Mouse (Mus musculus) right cerebral cortex, postnatal 14 days (tissue): ENCODE data around the gene Ttc12.

Experiments
- DNase-seq: peaks from one replicate; pipeline ENCODE4 v3.0.0; 2022

Gene Ttc12

DNA sequence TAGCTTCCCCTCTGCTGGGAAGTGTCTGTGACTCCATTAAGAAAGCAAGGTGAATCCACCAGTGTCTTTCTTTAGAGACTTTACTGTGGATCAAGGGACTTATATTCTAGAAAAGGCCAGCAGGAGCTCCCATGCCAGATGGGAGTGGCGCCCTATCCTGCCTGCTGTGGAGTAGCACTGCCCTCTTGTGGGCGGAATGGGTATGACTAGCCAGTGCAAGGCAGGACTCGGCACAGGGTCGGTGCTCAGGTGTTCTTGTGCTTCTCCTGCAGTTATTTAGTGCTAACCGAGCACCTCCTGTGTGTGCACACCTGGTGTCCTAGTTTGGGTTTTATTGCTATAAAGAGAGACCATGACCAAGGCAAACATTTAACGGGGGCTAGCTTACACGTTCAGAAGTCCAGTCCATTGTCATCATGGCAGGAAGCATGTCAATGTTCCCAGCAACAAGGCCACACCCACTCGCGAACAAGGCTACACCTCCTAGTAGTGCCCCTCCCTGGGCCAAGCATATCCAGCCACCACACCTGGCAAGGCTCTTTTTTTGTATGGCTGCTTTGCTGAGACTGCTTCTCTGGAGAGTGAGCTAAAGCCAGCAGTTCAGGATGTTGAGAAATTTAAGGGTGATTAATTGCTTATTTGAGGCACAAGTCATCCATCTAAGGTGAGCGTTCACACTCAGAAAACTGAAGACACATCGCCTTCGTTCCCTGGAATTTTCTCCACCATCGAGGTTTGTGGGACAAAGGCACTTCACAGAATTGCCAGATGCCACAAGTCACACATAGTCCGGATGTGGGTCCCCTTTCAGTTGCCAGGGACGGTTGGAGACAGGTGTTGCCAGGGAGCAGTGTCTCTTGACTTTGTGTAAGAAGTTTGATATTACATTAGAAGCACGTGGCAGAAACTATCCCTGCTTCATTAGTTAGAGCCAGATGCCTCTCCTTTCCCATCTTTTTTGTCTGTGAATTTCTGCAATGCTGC lies 3.2 kb upstream of the Ttc12 start:
- DNase-seq: peak; percentile 81

DNA sequence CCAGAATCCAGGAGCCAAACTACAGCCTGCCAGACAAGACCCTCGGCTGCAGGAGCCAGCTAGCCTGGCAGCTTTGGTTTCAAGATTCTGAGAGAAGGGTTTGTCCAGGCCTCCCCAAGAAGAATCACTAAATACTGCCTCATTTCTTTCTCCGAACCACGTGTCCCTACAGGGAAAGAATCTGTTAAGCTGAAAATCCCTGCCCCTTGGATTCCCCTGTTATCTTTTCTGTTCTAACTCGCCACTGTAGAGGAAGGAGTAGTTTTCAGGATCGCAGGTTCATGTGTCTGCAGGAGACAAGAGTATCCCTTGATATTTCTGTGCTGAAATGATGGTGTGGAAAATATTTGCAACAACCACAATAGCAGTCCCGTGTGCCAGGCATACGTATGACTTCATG lies 2.2 kb upstream of the Ttc12 start:
- DNase-seq: no peak

DNA sequence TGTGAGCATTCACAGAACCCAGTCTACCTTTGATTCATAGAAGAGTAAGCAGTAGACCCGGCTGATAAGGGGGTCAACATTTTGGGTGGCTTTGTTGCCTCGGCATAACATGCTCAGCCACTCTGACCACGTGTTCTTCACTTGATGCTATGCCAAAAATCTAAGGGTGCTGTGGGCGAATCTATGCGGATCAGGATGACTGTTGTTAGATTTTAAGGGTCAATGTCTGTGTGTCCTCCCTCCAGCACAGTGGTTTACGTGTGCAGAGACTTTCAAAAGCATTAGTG lies 1.6 kb upstream of the Ttc12 start:
- DNase-seq: no peak

DNA sequence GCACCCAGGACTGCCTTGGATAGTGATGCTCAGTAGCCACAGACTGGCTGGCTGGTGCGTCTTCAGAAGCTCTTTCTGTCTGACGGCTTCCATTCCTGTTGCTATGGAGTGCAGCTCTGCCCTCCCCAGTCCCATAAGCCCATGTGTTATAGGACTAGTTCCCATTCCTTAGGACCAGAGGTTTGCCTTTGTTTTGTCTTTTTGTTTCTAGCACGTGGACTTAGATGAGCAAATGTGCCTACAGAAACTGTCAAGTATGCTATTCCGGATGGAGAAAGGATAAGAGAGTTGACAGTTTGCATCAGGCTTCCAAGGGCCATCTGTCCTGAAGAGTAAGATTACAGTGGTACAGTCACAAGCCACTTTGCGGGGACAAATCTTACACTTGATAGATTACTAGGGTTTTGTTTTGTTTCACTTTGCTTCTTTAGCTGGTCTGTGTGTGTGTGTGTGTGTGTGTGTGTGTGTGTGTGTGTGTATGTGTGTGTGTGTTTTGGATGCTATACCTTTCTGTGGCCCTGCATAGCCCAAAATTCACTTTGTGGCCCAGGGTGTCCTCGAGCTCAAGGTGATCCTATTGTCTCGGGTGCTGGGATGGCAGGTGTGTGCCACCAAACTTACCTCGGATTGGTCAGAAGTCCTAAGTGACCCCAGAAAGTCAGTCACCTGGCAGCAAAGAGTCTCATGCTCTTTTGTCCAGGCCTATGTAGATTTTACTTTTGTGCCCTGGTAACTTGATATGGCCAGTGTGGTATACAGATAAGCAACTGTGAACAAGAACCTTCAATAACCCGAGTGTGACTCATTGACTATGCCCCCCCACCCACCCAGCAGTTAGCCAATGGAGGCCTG lies 1.0 kb upstream of the Ttc12 start:
- DNase-seq: no peak

DNA sequence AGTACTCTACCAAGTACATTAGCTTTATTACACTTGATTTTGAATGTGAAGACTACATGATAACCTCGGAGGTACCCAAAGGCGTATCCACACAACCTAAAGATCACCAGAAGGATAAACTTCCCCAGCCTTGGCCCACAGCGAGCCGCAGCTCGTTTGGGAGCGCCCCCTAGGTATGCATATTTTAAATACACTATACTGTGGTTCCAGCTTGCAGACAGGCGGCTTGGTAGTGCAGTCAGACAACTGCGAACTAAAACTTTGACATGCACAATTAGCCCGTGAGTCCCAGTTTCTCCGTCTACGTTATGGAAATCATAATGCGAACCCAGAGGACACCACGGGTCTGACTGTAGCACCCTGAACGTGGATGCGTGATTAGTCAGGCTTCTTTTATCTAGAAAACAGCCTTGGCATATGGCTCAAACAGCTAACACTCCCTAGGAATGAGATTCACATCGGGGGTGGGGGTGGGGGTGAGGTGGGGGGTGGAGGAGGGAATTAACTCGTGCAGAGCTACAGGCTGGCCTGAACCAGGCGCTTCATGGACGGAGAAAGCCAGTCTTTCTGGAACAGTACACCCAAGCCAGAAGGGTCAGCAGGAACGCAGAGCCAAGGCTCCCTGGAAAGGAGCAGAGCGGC lies 654 bp downstream of the Ttc12 start:
- DNase-seq: no peak

DNA sequence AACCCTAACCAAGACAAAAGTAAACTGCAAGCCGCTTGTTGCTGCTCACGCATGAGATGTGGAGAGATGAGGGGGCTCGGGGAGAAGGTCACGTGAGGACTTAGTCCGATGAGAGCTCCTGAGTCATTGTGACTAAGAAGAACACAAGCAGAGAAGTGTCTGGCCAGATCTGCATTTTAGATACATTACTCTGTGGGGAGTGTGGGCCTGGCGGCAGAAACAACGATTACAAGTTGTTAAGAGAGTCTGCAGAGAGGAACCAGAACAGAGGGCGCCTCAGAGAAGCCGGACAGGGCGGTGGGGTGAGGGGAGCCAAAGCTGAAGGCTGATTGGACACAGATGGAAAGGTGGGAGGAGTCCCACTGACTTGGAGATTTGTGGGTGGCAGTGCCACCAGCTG lies 2.7 kb downstream of the Ttc12 start:
- no peak for DNase-seq

DNA sequence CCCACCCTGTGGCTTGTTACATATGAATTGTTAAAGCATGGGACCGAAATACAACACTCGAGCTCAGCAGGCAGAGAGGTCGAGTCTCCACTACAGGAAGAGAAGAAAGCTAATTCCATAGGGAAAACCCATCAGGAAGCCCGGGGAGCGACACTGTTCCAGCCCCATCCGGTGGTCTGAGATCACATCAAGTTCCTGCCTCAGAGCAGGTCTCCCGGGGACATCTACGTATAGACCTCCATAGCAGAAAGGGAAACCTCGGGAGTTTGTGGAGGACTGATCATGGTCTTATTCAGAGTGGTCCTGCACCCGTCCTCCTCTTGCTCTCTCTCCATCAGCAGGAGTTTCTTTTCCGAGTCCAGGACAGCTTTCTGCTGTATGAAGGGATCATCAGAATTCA lies 13.9 kb downstream of the Ttc12 start:
- no peak for DNase-seq

DNA sequence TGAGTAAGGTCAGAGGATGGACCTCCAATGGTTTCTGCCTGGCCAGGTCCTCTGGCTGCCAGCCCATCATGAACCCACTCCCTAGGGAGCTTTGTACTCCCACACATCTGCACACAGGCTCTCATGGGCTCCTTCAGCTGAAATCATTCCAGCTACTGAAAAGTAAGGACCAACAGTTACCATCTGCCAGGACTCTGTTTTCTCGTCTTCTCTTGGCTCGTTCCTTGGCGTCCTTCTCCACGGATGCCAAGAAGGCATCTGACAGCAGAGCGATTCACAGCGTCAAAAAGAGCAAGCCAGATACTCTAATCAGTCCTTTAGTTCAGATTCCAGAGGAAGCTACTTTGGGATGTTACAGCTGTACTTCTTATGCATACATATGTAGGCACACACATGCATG lies 15.1 kb downstream of the Ttc12 start:
- no peak for DNase-seq

DNA sequence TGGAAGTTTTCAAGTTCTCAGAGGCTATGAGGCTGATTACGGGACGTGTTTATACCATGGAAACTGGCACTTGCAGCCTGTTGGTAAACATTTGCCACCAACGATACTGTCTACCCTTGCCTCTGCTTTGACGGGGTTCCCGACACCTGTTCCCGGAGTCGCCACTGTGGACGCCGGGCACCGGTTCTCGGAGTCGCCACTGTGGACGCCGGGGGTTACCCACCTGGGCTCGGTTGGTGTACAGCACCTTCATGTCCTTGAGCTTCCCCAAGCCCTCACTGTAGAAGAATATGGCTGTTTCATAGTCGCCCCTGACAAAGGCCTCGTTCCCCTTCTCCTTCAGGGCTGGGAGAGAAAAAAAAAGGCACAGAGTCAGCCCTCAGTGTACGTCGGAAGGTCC lies 16.0 kb downstream of the Ttc12 start:
- no peak for DNase-seq

DNA sequence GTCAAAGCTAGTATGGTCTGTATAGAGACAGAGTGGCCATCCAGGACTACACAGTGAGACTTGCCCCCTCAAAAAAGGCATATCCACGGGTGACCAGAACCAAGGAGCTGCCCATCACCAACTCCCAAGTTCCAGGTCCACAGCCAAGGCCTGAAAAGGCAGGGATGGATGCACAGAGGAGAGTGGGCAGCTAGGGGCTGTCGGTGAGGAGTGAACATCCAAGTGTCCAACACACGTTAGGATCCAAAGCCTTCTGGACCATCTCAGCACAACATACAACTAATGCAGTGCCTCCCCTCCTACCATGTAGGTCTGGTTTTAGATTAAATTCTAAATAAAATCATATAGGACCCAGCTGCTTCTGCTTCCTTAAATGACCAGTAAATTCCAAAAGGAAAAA lies 29.9 kb downstream of the Ttc12 start:
- no peak for DNase-seq

DNA sequence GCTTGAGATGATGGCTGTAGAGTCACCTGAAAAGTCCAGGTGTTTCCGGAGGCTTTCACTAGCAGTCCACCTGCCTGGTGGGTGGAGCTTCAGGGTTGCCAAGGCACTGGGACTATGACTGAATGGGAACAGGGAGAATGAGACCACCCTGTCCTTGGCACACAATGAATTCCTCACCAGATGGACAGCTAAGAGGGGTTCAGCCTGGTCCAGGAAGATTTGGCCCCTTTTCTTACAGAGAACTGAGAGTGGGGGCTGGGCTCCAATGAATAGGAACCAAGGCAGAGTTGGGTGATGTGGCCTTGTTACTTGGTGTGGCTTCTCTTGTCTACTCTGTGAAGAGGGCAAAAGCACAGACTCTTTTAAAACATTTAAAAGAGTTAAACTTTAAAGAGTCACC lies 33.6 kb downstream of the Ttc12 start:
- no peak for DNase-seq

DNA sequence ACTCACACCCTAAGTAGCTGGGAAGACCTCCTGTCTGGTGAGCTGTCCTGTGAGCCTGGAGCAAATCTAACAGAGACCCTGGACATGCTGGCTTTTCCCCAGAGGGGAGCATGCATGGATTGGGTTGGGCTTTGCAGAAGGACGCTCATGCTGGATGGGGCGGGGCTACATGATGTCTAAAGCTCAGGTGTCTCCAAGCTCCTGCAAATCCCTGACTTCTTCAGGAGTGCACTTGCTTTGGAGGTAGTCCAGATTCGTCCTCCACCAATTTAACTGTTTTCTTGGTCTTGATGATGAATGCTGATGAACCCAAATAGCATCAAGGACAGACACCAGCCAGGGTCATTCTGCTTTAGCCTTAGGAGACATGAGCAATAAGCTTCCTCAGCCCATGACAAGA lies 35.5 kb downstream of the Ttc12 start:
- no peak for DNase-seq

DNA sequence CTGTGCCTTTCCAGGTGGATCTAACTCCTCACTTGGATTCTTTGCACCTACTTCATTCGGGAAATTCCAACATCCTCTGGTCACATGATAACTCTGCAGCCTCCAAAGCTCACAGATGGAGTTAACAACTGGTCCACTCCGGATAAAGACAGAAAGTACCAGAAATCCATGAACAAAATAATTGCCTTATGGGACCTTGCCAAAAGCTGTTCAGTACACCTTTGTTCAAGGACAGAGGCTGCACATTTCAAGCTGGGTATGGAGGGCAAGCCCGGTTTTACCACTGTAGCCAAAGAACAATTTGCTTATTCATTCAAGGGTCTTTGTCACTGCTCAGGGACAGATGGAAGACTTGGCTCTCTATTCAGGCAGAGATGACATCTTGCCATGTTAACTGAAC lies 43.4 kb downstream of the Ttc12 start:
- DNase-seq: no peak

DNA sequence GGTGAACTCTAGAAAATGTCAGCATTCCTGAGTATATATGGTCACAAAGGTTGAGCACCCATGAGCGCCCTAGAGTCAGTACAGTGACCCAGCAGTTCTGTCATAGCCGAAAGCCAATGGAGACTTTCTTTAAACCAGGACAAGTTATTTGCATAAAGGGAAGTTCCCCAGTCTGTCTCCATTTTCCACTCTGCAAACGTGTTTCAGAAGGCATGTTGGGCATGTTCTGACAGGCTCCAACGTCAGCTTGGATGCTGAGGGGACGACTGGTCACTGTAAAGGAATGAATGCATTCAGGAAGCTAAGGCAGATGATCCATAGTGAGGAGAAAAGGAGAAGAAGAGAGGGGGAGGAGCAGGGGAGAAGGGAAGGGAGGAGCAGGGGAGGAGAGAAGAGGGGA lies 58.5 kb downstream of the Ttc12 start:
- DNase-seq: no peak

DNA sequence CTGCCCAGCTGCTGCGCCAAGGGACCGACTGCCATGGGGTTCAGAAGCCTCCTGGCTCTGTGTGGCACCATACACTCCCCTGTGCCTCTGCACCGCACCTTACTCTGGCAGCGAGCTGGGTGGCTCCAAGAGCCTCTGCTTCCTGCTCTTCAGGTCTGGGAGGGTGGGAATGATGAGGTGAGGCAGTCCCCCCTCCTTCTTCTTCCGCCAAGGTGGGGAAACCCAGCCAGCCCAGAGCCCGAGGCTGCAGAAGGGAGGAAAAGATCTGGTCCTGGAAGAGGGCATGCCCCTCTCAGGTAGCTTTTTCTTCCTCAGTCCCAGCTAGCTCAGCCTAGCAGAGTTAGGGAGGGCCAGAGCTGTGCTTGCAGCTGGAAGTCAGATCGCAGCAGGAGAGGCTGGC lies 59.1 kb downstream of the Ttc12 start, which contains the start of gene Ankk1:
Gene Ankk1, minus strand, starts transcription at position 101 of the 400 bp plus-strand sequence.
- DNase-seq: no peak

DNA sequence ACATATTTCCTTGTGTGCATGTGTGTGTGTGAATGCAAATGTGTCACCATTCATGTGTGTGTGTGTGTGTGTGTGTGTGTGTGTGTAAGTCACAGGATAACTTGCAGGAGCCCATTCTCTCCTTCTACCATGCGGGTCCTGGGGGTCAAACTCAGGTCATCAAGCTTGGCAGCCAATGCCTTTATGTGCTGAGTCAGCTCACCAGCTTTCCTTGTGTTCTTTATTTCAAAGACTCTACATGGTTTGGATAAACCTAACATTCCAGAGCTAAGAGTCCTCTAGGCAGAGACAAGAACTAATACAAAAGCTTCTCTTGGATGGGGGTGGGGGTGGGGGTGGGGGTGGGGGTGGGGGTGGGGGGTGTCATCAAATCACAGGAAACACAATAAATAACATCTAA lies 60.4 kb downstream of the Ttc12 start:
- no peak for DNase-seq

DNA sequence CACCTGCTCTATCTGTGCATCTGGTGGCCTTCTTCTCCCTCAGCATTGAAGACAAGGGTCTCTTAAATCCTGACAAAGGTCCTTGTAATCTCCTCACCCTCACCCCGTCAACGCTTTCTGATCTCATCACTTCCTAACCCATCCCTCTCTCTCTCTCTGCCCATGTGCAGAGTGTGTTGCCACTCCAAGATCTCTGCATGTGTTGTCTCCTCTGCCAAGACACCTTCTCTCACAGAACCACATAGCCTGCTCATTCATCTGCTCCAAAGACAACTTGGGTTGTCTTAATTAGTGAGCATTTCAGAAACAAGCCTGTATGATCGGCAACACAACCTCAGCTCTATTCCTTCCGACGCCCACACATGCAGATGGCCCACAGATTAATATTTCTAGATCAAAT lies 62.2 kb downstream of the Ttc12 start:
- no peak for DNase-seq

DNA sequence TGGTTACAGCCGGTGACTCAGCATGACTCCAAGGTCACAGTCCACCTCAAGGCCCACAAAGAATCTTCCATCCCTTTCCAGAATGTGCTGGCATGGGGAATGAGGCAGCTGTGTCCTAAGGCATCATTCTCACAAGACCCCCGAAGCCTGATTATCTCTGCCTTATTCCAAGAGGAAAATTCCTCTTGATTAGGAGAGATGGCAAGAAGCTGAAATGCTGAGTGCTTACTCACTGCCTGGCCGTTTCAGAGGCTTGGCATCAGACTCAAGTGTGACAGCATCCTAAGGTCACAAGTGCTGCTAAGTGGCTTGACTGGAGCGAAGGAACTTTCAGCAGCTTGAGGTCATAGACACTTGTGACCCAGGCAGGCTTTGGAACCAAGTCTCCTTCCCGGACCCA lies 75.4 kb downstream of the Ttc12 start:
- no peak for DNase-seq

DNA sequence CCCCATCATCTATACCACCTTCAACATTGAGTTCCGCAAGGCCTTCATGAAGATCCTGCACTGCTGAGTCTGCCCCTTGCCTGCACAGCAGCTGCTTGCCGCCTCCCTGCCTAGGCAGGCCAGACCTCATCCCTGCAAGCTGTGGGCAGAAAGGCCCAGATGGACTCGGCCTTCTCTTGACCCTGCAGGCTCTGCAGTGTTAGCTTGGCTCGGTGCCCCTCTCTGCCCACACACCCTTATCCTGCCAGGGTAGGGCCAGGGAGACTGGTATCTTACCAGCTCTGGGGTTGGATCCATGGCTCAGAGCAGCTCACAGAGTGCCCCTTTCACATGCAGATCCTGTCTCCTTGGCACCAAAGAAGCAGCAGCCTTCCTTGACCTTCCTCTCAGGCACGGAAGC lies 79.0 kb downstream of the Ttc12 start:
- DNase-seq: no peak

DNA sequence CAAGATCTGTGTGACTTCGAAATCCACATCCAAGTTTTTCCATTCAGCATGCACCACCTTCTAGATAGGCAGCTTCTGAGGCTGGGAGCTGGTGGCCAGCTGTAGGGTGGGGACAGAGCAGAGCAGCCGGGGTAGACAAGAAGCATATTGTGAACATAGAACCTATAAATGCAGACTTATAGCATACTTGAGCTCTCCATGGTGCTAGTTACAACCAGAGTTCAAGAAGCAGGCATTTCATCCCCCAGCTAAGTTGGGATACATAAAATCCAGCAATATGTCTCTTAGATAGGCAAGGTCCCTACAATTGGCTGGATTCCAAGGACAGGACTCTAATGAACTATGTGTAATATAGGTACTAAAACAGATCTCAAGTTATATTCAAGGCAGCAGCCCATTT lies 82.3 kb downstream of the Ttc12 start:
- no peak for DNase-seq

DNA sequence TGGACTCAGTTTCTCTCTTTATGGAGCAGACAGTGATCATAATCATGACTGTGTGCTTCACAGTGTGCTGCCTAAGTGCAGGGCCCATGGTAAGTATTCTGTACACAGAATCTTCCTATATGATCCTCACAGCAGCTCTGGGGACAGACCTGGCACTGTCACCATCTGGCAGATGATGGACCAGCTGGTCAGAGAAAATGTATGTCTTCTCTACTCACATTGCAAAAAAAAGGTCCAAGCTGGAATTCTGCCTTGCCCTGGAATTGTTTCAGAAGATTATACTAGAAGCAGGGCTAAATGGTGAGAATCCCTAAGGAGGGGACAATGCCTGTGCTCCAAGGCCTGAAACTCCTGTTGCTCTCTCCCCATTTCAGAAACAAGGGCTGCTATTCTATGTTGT lies 90.0 kb downstream of the Ttc12 start:
- no peak for DNase-seq

DNA sequence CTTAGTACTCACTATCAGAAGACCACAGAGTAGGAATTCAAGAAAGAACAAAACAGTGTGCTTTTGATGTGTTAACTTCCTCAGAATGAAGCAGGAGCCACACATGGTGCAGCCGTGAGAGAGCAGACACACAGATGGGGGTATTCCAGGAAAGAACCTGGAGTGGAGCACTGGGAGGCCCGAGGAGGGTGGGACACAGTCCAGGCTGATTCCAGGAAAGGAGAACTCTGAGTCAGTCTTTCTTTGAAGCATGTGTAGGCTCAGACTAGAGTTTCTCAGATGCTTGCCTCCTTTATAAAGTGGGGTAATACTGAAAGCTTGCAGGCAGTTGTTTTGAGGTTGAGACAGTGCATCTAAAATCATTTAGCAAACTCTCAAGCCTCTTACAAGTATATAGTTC lies 93.8 kb downstream of the Ttc12 start:
- no peak for DNase-seq
